Mouse (Mus musculus): Measurements from ENCODE around the gene Timm50.

The Timm50 gene

GRCm38 (mm10) chr7:28311926-28312543, at the start of gene Timm50:
Gene Timm50 (minus strand): TSS chr7:28312072.
- peak; percentile 96 for DNase-seq (ENCODE audit: low spot score)

- DNase-seq (ENCODE audit: low spot score) = peak; percentile 77
These were observed 48.4 kb upstream of the Timm50 start for GRCm38 (mm10) chr7:28360291-28360690.

DNA sequence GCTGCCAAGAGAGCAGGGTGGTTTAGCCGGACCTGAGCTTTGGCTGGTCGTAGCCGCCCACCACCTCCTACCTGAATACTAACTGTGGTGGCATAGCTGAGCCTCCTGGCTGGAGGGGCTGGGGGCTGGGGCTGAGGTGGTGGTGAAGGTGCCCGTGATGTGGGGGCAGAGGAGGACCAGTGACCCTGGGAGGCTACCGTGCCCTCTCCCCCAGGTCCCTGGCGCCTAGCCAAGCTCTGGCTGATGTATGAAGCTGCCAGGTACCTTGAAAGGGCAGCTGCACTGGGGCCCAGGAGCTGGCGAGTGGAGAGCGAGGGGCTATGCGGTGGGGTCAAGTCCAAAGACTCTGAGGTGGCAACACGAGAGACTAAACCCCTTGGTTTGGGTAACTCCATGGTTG, 48.0 kb upstream of the Timm50 start:
- DNase-seq (ENCODE audit: low spot score) = no peak

GRCm38 (mm10) chr7:28358431-28358830, 46.6 kb upstream of the Timm50 start:
- no peak for DNase-seq (ENCODE audit: low spot score)

- DNase-seq (ENCODE audit: low spot score) = peak; percentile 64
These were observed 46.1 kb upstream of the Timm50 start for GRCm38 (mm10) chr7:28357984-28358383.

DNA sequence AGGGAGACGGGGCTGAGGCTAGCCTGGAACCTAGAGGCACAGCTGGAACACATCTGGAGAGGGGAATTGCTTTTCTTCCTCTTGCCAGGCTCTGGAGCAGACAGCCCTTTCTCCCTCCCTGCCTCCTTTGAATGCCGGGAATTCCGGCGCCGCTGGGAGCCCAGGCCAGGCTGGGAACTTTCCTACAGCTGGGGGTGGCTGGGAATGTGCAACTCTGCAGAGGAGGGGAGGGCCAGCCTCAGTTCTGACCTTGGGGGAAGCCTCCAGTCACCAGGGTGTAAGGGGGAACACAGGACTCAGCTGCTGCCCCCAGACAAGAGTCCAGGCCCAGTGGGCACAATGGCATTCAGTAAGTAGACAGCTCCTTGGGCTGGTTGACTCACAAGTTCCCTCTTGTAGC, 45.1 kb upstream of the Timm50 start:
- DNase-seq (ENCODE audit: low spot score) = no peak

GRCm38 (mm10) chr7:28355221-28355620, 43.3 kb upstream of the Timm50 start:
- DNase-seq (ENCODE audit: low spot score) = no peak

DNA sequence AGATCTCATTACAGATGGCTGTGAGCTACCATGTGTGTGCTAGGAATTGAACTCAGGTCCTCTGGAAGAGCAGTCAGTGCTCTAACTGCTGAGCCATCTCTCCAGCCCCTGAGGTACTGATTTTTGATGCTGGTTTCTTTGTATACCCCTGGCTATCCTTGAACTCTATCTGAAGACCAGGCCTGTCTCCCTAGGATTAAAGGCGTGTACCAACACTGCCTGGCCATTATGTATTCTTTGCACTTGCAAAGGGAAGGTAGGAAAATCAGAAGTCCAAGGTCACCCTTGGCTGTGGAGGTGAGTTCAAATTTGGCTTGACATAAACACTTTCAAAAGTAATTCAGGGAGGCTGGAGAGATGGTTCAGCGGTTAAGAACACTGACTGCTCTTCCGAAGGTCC, 42.7 kb upstream of the Timm50 start:
- DNase-seq (ENCODE audit: low spot score) = no peak

- DNase-seq (ENCODE audit: low spot score) = no peak
These were observed 42.3 kb upstream of the Timm50 start for GRCm38 (mm10) chr7:28354113-28354581.

DNA sequence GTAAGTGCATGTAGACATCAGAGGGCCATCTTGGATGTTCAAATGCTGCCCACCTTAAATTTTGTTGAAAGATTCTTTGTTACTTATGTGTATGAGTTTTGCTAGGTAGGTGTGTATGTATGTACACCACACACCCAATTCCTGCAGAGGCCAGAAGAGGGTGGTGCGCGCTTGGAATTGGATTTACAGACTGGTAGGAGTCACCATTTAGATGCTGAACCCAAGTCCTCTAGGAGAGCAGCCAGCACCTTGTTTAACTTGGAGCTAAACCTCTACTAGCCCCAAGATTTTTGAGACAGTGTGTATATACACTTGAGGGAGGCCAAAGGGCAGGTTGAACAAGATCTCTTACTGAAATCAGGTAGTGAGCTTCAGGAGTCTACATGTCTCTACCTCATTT, 41.4 kb upstream of the Timm50 start:
- no peak for DNase-seq (ENCODE audit: low spot score)

DNA sequence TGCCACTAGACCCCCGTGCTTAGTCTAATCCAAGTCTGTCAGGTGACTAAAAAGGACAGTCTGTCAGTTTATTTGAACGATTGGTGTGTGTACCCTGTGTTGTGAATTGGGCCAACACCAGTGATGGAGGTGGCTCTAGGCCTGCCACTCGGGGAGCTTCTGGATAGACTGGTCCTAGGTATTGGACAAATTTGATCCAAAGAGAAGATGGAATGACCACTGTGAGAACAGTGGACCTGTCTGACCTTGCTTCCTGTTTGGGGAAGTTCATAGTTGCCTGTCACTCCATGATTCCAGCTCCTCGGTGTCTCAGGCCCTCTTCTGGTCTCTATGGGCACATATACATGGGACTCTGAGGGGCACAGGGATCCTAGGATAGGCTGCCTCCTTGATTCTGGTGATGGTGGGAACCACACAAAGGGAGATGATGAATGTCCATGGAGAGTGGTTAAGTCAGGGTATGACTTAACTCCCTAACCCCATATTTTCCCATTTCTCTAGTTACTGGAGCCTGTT, 39.9 kb upstream of the Timm50 start:
- peak; percentile 47 for DNase-seq (ENCODE audit: low spot score)

GRCm38 (mm10) chr7:28350155-28350883, 38.4 kb upstream of the Timm50 start, which contains the start of gene Rps16:
Gene Rps16 (plus strand): TSS chr7:28350652.
- DNase-seq (ENCODE audit: low spot score) = peak; percentile 97

DNA sequence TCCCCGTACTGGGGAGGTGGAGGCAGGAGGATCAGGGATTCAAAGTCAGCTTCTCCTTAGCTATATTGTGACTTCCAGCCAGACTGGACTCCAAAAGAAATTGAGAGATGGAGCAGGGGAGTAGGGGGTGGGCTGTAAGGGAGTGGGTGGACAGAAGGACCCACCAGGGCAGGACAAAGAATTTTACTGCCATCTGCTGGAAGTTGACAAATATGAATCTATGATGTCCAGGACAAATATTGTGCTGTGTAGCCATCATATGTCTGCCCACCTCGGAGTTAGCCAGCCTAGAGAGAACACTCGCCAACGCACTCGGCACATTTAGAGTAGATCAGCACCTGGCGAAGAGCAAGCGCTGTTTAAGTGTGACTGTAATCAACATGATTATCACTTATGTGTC, 36.7 kb upstream of the Timm50 start:
- peak; percentile 33 for DNase-seq (ENCODE audit: low spot score)

DNA sequence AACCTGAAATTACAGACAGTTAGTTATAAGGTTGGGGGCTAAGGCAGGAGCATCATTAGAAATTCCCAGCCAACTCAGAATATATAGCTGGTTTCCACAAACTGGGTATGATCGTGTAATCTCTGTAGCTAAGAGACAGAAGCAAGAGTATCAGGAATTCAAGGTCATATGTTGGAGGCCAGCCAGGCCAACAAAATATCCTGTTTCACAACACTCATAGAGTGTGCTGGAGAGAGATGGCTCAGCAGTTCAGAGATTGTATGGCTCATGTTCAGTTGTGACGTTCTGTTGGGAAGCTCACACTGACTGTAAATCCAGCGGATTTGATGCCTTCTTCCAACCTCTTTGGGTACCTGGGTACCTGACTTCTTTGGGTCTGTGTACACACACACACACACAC, 35.9 kb upstream of the Timm50 start:
- DNase-seq (ENCODE audit: low spot score) = no peak

DNA sequence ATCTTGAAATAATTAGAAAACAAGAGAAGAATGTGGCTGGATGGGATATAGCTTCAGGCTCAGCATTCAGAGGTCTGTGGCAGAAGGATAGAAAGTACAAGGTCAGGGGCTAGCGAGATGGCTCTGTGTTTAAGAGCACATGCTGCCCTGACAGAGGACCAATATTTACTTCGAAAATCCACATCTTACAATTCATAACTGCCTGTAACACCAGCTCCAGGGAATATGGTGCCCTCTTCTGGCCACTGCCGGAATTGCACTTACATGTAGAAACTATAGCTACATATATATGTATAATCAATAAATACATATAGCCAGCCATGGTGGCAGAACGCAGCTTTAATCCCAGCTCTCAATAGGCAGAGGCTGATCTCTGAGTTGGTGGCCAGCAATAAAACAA, 32.8 kb upstream of the Timm50 start:
- DNase-seq (ENCODE audit: low spot score) = peak; percentile 63

DNA sequence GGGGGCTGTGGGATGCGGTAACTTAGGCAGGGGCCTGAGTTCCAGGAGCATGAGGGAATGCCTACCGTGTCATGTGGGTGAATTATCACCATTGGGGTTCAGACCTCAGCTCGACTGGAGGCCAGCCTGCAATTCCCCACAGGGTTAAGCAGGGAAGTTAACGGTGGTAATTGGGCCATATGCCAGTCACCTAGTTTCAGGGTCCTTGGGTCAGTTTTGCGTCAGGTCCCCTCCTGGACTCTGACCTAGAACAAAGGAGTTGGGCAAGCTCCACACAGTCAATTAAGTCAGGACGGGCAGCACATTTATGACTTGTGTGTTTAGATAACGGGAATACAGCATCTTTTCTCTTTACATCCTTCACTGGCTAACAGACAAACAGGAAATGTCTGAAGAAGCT, 29.5 kb upstream of the Timm50 start:
- DNase-seq (ENCODE audit: low spot score) = no peak

GRCm38 (mm10) chr7:28339213-28339917, 27.5 kb upstream of the Timm50 start:
- peak; percentile 52 for DNase-seq (ENCODE audit: low spot score)

- DNase-seq (ENCODE audit: low spot score) = peak; percentile 99
These were observed 26.5 kb upstream of the Timm50 start, which contains the start of gene Supt5 for GRCm38 (mm10) chr7:28338108-28338998. Gene Supt5 (minus strand): TSS chr7:28338746.

GRCm38 (mm10) chr7:28335471-28335870, 23.6 kb upstream of the Timm50 start:
- DNase-seq (ENCODE audit: low spot score) = peak; percentile 51

DNA sequence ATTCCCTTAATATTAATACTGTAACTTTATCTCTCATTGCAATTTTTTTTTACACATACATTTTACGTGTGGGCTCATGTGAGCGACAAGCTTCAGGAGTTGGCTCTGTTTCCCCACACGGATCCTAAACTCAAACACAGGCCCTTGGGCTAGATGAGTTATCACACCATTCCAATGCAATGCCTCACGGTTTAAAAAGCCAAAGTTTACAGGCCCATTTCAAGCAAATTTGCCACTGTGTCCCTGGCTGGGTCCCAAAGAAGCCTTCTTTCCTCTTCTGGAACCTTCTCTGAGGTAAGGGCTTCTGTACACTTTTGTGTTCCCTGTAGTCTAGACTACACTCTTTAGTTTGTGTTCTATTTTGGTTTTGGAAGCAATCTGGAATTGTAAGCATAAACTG, 22.7 kb upstream of the Timm50 start:
- no peak for DNase-seq (ENCODE audit: low spot score)

- no peak for DNase-seq (ENCODE audit: low spot score)
These were observed 16.4 kb upstream of the Timm50 start for GRCm38 (mm10) chr7:28328260-28328659.

DNA sequence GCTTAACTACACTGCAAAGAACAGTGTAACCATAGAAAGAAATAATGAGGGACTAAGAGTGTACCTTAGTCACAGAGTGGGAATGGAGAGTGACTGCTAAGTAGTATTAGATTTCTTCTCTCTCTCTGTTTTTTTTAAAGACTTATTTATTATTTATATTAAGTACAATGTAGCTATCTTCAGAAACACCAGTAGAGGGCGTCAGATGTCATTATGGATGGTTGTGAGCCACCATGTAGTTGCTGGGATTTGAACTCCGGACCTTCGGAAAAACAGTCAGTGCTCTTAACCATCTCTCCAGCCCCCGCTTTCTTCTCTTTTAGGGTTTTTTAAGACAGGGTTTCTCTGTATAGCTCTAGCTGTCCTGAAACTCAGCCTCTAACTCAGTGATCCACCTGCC, 14.6 kb upstream of the Timm50 start:
- DNase-seq (ENCODE audit: low spot score) = no peak

All from MN1 (cell line).